In the genomic region with DNA sequence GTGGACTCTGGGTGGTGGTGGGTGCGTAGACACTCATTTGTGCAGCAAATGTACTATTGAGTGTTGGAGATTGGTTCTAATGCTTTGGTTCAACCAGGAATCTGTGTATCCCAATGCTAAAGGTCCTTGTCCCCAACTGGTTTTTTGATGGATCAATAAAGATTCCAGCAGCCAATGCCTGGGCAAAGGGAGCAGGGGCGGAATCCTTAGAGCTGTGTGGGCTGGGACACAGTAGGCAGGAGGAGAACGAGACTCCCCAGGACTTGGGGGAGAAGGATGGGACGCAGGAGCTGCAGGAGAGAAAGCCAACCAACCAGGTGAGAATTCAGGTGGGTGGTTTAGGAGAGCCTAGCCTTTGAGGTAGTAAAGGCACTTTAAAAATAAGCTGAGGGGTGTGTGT, we compare ENCODE assay signal across 15 mouse cellular contexts.
"Had no signal": no experiment of that assay in that cellular context is flagged by ENCODE, and none has a peak within 500 bp of the region (broad histone marks: within the 10 kb centered on the region; RNA-seq: fewer than 3 reads in every experiment).

No protein-coding gene starts in this region.

- H3K27me3 ChIP-seq: limb, embryonic 13.5 days; midbrain, embryonic 12.5 days; midbrain, embryonic 15.5 days; neural tube, embryonic 13.5 days had no signal

- H3K27ac ChIP-seq: kidney, postnatal 0 days; layer of hippocampus, adult 2 months; limb, embryonic 10.5 days; limb, embryonic 13.5 days; midbrain, embryonic 12.5 days; midbrain, embryonic 15.5 days; neural tube, embryonic 13.5 days had no signal

- H3K9me3 ChIP-seq: limb, embryonic 10.5 days; limb, embryonic 13.5 days; midbrain, embryonic 12.5 days; midbrain, embryonic 15.5 days; neural tube, embryonic 13.5 days had no signal

- H3K4me2 ChIP-seq: limb, embryonic 13.5 days; midbrain, embryonic 12.5 days; midbrain, embryonic 15.5 days; neural tube, embryonic 13.5 days had no signal

- H3K9ac ChIP-seq: limb, embryonic 13.5 days; midbrain, embryonic 12.5 days; midbrain, embryonic 15.5 days; neural tube, embryonic 13.5 days had no signal

- H3K4me3 ChIP-seq: layer of hippocampus, adult 2 months; limb, embryonic 10.5 days; limb, embryonic 13.5 days; midbrain, embryonic 12.5 days; midbrain, embryonic 15.5 days; myocyte; neural tube, embryonic 13.5 days had no signal

- ATAC-seq: intestine, postnatal 0 days; midbrain, embryonic 15.5 days had no signal

- H3K36me3 ChIP-seq: limb, embryonic 10.5 days; limb, embryonic 13.5 days; midbrain, embryonic 12.5 days; midbrain, embryonic 15.5 days; neural tube, embryonic 13.5 days had no signal

- DNase-seq: kidney, adult 2 months; kidney, postnatal 25 days; layer of hippocampus, adult 9-11 months; lung, adult 18-20 months; thymus, adult 18-20 months; thymus, postnatal 36 days had no signal
